Mouse (Mus musculus): Measurements from ENCODE around the gene Mrm3.

Mrm3 gene

GRCm38 (mm10) chr11:76253145-76253917, 9.8 kb downstream of the Mrm3 start:
- peak; percentile 94 to 95 for DNase-seq

DNA sequence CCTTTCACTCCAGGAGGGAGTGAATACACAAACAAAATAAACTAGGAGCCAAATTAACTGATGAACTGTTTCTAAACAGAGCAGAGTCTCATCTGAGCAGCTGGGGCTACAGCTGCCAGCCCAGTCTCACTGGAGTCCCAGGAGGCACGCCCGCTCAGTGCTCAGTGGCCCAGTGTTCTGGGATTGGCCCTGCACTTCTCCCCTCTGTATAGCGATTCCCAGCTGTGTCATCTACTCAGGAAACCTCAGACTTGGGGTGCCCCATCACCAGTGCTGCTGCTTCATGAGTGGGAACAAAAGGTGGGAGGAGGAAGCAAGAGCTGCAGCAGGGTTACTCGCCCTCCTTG, 10.4 kb downstream of the Mrm3 start:
- peak in 1 of 2 experiments; percentile 32 for DNase-seq

DNA sequence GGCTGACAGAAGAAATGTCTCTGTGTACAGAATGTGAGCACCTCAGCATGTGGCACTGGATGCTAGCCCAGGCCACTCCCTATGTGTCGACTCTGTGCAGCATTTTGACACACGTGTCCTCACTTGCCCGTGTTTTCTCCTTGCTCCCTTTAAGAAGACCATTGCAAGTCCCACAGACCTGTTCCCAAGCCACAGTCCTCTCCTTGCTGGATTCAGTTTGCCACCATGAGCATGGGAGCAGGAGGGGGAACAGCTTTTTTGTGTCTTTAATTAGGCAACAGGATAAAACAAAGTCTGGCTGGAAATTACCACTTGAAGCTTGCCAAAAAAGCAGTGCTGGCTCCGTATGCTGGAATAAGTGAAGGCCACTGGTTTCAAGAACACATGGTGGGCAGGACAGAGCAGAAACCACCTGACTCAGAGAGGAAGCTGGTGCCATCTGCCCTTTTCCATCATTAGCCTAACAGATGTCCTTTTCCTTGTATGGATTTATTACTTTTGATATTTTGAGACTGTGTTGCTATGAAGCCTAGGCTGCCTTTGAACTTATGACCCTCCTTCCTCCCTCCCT, 12.0 kb downstream of the Mrm3 start:
- DNase-seq, result peak; percentile 89

- DNase-seq, result no peak
Observed at GRCm38 (mm10) chr11:76256129-76256528, 12.6 kb downstream of the Mrm3 start.

DNA sequence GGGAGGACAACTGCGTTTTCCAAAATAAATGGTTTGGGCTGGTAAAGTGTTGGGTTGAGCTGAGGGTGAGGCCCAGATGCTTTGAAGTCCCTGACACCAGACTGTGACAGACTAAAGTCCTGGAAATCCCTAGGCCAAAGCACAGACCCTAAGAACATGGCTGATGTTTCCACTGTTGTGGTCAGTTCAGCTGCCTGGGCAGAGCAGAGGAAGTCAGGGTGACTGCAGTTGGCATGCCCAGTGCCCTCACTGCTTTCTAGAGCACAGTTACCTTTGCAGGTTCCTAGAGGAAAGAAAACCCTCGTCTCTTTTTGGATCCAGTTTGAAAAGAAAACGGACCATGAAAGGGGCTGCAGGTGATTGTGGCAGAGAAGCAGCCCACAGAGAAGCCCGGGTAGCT, 13.9 kb downstream of the Mrm3 start:
- DNase-seq, result no peak

GRCm38 (mm10) chr11:76258511-76258910, 15.0 kb downstream of the Mrm3 start:
- no peak for DNase-seq

DNA sequence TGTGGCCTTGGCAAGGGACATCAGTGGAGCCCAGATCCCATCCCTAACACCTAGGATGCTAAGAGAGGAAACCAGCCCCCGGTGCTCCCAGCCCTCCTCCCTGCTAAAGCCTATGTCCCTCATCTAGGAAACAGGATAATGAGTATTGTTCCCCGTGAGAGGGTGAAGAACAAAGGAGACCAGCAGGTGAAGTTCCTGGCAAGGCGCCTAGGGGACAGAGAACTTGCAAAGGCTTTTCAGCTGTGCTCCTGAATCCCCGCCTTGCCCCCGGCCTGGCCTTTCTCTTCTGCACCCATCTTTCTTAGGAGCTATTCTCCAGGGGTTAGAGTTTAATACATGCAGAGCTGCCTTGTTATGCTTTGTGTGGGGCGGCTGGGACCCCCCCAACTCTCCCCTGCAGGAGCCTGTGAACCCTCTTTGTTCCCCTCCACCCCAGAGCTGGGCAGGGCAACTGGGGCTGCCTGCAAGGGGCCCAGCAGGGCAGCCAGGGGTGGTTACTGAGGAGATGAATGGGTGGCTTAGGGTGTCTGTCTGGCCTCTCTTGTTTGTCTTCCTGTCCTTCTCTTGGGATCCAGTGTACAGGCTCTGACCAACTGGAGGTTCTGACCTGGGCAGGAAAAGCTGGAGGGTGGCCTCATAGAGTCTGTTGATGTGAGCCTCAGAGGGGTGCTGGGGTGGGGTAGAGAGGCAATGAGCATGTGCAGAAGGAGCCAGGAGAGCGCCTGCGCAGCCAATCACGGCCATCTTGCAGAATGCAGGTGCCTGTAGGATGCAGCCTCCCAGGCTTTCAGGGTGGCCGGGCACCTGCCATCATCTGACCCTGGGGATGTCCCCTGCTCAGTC, 16.9 kb downstream of the Mrm3 start:
- peak in 1 of 2 experiments; percentile 67 for DNase-seq

DNA sequence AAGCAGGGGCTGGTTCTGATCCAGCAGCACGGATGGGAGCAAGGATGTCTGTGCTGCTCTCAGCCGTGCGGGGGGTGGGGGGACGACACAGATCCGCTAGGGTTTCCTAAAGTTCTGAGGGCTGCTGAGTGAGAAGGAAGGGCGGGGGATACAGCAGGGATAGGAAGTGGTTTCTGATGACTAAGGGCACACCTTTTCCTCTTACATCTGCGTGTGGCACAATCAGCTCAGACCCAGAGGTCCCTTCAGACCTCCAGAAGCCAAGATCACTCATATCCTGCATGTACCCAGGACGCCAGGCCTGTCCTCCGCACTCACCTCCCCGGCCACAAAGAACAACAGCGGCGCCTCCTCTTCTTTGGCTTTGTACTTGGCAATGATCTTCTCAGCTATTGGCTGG, 17.7 kb downstream of the Mrm3 start:
- DNase-seq, result no peak

GRCm38 (mm10) chr11:76262611-76263351, 19.3 kb downstream of the Mrm3 start:
- peak; percentile 61 to 62 for DNase-seq

DNA sequence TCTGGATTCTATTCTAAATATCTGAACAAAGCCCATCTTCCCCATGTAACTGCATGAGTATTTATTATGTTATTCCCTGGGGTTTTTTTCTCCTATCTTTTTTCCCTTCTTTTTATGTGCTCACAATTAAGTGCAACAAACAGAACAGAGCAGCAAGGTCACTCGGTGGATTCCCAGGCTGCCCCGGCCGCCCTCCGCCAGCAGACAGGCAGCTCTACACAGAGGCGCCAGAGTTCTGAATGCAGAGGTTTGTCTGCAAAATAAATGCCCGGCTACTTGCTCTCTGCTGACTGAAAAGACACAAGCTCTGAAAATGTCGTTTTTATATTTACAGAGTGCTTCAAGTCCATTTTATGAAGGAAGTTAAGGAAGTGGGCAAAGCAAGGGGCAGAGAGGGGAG, 24.0 kb downstream of the Mrm3 start:
- DNase-seq, result no peak

DNA sequence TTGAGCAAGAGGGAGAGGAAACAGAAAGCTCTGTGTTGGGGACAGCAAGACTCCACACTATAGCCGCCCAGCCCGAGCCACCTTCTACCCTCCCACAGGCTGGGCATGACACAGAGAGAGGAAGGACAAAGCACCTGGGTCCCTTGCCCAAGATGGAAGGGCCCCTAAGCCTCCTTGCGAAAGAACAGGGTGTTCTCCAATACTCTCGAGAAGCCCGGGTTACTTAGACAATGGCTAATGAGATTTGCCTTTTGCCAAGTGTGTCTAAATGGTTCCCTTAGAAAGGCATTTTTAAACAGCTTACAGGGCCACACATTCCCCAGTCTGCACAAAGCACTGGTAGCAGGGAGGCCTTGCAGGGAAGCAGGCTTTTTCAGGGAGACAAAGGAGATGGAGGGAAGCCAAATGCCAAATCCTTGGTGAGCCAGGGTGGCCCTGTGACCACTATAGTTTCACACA, 24.5 kb downstream of the Mrm3 start:
- DNase-seq, result no peak

- no peak for DNase-seq
Observed at GRCm38 (mm10) chr11:76268521-76269065, 25.1 kb downstream of the Mrm3 start.

DNA sequence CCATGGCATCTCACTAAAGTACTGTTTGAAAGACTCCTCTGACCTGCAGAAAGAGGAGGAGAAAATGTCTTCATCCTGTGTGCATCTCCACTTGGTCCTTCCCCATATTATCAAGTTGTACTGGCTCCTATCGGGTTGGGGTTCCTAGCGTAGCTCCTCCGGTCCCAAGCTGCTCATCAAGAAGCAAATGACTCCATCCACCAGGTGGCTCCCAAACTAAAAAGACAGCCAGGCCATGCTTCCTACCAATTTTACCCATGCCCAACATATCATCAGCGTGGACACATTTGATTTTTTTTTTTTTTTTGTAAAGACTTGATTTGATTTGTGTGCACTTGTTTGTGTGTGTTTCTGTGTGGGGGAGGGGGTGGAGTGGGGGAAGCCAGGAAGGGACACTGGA, 28.9 kb downstream of the Mrm3 start:
- DNase-seq, result peak; percentile 67 to 77

DNA sequence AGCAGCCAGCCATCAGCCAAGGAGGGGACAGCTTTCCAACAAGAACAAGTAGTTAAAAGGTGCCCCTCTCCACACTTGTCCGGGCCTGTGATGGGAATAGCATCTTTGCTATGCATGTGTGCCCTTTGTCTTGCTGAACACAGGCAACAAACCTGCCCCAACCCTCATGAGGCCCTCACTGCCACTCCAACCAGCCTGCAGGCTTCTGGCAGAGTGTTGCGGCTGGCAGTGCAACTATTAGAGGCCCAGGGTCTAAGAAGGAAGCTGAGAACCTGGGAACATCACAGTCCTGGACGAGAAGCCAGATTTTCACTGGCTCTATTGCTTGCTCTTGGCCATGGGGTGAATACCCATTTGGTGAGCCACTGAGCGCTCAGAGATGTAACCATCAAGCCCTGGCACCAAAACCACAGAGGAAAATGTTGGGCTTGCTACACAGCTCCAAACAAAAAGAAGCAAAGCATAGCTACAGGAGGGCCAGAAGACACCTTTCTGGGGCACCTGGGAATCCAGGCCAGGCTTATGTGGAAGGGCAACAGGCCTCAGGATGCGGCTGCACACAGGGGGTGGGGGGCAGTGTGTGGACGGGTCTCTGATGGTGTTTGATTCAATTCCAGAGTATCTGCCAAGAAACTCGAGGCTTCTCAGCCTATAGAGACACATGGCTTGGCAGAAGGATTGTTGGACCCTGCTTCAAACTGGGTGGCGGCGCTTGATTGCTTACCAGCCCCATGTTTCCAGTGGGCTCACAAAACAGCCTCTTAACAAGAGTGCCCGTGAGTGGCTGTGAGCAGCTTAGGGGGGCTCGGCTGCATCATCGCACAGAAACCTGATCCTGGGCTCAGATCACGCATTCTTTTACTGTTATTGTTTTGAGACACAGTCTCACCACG, 35.7 kb downstream of the Mrm3 start:
- DNase-seq, result peak; percentile 47 to 49

DNA sequence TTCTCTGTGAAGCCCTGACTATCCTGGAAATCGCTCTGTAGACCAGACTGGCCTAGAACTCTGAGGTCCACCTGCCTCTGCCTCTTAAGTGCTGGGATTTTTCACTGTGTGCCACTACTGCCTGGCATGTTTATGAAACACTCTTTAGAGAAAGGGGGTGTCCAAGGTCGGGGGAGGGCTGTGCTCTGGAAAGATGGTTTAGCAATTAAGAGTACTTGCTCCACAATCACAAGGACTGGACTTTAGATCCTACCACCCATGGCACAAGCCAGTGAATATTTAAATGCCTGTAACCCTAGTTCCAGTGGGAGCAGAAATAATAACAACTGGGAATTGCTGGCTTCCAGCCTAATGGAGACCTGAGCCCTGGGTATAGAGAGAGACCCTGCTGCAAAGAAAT, 36.5 kb downstream of the Mrm3 start:
- DNase-seq, result peak in 1 of 2 experiments; percentile 5

DNA sequence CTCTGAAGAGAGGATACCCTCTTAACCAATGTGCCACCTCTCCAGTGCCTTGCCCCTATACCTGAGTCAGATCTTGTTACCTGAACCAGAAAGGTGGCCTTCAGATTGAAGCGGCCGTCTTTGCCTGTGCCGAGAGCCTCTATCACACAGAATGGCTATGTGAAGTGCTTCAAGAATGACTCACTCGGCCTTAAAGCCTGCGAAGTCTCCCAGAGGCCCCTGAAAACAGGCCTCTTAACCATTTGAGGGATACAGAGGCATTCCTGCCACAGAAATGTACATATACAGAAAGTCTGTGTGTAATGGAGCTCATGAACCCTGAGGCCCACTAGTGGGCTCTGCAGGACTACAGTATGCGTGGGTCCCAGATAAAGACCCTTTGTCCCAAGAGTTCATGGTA, 40.3 kb downstream of the Mrm3 start:
- DNase-seq, result no peak

GRCm38 (mm10) chr11:76285431-76286075, 42.0 kb downstream of the Mrm3 start:
- DNase-seq, result peak in 1 of 2 experiments; percentile 12

GRCm38 (mm10) chr11:76286534-76287126, 43.1 kb downstream of the Mrm3 start:
- DNase-seq, result peak in 1 of 2 experiments; percentile 21

GRCm38 (mm10) chr11:76287301-76287700, 43.8 kb downstream of the Mrm3 start:
- peak in 1 of 2 experiments; percentile 29 for DNase-seq

DNA sequence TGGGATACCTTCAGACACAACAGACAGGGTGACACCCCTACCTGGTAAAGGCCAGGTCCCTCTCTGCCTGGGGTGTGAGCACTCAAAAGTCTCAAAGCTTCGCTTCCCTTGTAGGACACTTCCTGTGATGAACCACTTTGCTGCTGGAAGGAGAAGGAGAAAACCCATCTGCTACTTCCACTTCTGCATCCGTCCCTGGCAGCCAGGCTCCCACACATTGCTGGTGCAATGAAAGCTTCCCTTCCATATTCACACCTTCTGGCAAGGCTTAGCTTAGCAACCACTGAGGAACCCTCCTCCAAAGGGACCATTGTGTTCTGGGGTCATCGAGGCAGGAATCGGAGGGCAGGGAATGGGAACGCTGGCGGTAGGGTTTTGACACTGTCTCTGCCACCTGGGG, 45.1 kb downstream of the Mrm3 start:
- DNase-seq, result peak; percentile 47 to 56
